Mouse (Mus musculus) layer of hippocampus, adult 2 months (tissue): ENCODE data around the gene Nmur1. TPM values are rescaled to one million over a fixed set of nuclear protein-coding genes. Genes with fewer than 3 reads are reported as not detected.

Experiments used
- DNase-seq, 2 experiments: peaks; one replicate each; pipeline ENCODE4 v3.0.0; 2022; ENCODE audit warnings: low spot score in 2 of 2
- H3K27ac ChIP-seq: fragments of 200-600 bp; 2 replicates; pipeline ENCODE4 v1.8.1; 2022
- H3K4me3 ChIP-seq: fragments of 200-600 bp; 2 replicates; pipeline ENCODE4 v1.8.1; 2022; ENCODE audit warnings: mild to moderate bottlenecking
- CTCF ChIP-seq: fragments of 200-600 bp; conservative IDR thresholded peaks from 2 replicates; pipeline ENCODE4 v1.8.1; 2022; ENCODE audit warnings: antibody characterized with exemption, mild to moderate bottlenecking, moderate library complexity
- total RNA-seq, 2 experiments: library from RNA; stranded (reverse); gene quantifications; 2 replicates each; pipeline ENCODE4 v1.2.3; 2021

Nmur1 gene
- total RNA-seq, 2 experiments from 2014 or later: not detected

GRCm38 (mm10) chr1:86449966-86450365, 23.9 kb upstream of the Nmur1 start:
- H3K4me3 ChIP-seq: no peak overlapping the region
- H3K27ac ChIP-seq: no peak overlapping the region
- no peak for TF ChIP-seq CTCF
- DNase-seq: no peak

- no peak overlapping the region for H3K4me3 ChIP-seq
- DNase-seq: no peak
- H3K27ac ChIP-seq: peak overlapping the region; percentile 56
- no peak for TF ChIP-seq CTCF
These were observed 22.2 kb upstream of the Nmur1 start for GRCm38 (mm10) chr1:86448272-86448671.

DNA sequence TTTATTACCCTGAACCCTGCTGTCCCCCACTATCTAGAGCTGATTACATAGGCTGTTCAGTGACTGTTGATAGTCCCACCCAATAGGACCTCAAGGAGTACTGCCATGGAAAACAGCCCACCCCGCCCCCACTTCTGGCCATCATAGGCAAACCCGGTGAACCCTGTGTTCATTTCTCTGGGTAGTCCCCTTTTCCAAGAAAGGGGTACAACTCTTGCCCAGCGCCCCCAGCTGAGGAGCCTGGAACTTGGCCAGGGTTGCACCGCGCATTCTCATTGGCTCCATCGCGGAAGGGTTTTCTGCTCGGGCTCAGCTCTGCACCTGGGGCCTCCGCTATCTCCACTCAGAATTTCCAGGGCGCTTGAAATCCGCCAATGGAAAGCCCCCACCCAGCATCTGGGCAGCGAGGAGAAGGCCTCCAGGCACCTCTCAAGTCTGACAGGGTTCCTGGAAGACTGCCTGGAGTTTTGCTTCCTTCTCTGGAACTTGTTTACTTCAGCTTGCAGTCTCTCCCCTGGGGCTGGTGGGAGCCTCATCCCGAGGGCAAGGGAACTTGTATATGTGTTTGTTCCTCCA, 21.7 kb upstream of the Nmur1 start:
- no peak for TF ChIP-seq CTCF
- no peak for DNase-seq
- H3K4me3 ChIP-seq: no peak overlapping the region
- peak overlapping the region; percentile 56 for H3K27ac ChIP-seq

DNA sequence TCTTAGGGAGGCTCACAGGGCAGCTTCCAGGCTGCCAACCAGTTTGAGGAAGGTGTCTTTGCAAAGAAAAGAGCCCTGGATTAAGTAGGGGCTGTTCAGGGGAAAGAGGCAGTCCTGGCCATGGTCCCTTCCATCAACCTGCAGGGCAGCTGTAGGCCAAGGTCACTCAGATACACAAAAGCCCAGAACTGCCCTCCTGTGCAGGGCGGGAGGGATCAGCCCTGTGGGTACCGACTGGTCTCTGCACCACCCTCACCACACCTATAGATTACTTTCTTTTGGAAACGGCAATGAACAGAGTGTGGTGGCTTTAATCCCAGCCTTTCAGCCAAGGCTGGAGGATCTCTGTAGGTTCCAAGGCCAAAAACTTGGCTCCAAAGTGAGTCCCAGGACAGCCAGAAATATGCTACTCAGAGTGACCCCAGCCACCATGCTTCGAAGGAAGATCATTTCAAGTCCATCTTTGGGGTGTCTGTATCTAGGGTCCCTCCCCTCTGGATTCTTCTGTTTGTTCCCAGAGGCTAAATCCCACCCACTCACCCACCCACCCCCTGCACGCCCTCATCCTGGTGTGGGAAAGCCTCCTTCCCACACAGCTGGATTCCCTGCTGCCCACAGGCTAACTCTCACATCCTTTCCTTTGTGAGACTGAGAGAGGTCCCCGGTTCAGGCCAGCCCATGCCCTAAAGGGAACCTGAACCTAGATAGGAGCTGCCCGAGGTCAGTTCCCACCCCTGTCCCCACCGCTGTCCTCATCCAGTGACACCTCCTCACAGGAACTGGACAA, 17.6 kb upstream of the Nmur1 start:
- no peak for TF ChIP-seq CTCF
- H3K27ac ChIP-seq: peak overlapping the region; percentile 96
- H3K4me3 ChIP-seq: peak overlapping the region; percentile 60; the same call in 1 of the 2 replicates
- no peak for DNase-seq

GRCm38 (mm10) chr1:86442832-86443231, 16.8 kb upstream of the Nmur1 start:
- Histone ChIP-seq H3K27ac (peak overlapping the region; percentile 96), H3K4me3 (peak overlapping the region; percentile 60)
- no peak for DNase-seq
- no peak for TF ChIP-seq CTCF

GRCm38 (mm10) chr1:86441980-86442831, 16.2 kb upstream of the Nmur1 start:
- TF ChIP-seq CTCF: no peak
- peak overlapping the region; percentile 96 for H3K27ac ChIP-seq
- peak; percentile 81 to 82 for DNase-seq
- H3K4me3 ChIP-seq: peak overlapping the region; percentile 60

GRCm38 (mm10) chr1:86441724-86441979, 15.6 kb upstream of the Nmur1 start:
- H3K27ac ChIP-seq: peak overlapping the region; percentile 96
- no peak for TF ChIP-seq CTCF
- peak overlapping the region; percentile 60 for H3K4me3 ChIP-seq
- DNase-seq: no peak

- TF ChIP-seq CTCF: no peak
- peak overlapping the region; percentile 60 for H3K4me3 ChIP-seq
- peak in 1 of 2 experiments; percentile 40 for DNase-seq
- H3K27ac ChIP-seq: peak overlapping the region; percentile 96
These were observed 15.1 kb upstream of the Nmur1 start for GRCm38 (mm10) chr1:86440887-86441723.

DNA sequence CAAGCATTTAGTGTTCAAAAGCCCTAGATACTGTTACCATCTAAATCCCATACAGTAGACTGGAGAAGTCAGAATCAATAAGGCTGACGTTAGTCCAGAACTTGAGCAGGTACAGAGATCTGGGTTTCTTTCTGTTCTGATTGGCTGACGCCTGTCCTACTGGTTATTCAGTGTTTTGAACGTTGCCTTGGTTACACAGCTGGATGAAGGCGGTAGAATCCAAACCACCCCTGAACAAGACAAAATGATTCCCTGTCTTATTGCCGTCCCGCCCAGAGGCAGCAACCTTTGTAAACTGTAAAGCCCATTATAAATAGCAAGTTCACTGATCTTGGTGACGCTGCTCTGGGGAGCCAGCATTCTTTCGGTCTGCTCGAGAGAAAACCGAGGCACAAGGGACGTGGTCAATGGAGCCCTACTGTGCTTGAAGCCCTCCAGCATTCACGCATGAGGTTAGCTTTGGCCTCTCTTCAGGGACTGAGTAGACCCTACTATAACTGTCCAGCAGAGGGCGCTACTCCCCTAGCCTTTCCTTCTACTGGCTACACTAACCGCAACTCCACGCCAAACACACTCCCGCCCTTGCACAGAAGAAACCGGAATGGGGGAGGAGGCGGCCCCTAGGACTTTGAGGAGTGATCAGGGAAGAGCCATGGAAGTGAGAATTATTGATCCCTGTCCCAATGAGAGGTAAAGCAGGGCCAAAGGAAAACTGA, 14.3 kb upstream of the Nmur1 start:
- H3K27ac ChIP-seq: peak overlapping the region; percentile 96
- TF ChIP-seq CTCF: peak; percentile 97; the same call in 1 of the 2 replicates
- peak overlapping the region; percentile 50 for H3K4me3 ChIP-seq
- DNase-seq: peak; percentile 92 to 95

GRCm38 (mm10) chr1:86439487-86440170, 13.6 kb upstream of the Nmur1 start:
- no peak for DNase-seq
- no peak overlapping the region for H3K4me3 ChIP-seq
- TF ChIP-seq CTCF: no peak
- peak overlapping the region; percentile 96 for H3K27ac ChIP-seq

GRCm38 (mm10) chr1:86438501-86438900, 12.5 kb upstream of the Nmur1 start:
- peak; percentile 66 for TF ChIP-seq CTCF
- peak overlapping the region; percentile 96; the same call in 1 of the 2 replicates for H3K27ac ChIP-seq
- no peak for DNase-seq
- no peak overlapping the region for H3K4me3 ChIP-seq
